Mouse (Mus musculus) liver, embryonic 14.5 days (tissue): ENCODE measurements around the gene Zfp384.

ENCODE experiments used
- CTCF ChIP-seq: IDR thresholded peaks from 2 replicates; pipeline ENCODE4 v1.5.1; 2016; ENCODE audit warnings: antibody characterized with exemption, low read depth, control low read depth
- EP300 ChIP-seq: IDR thresholded peaks from 2 replicates; pipeline ENCODE4 v1.6.1; 2016; ENCODE audit warnings: antibody characterized with exemption, low read depth

- TF ChIP-seq EP300 (no peak), CTCF (no peak)
Measured at GRCm38 (mm10) chr6:125008586-125009128, 288 bp upstream of the Zfp384 start.
